Mouse (Mus musculus) ovary, postnatal 14 days (tissue): ENCODE measurements at regions not wholly inside any gene's neighbourhood (a gene's known extent, or its start where the extent isn't known, plus 50 kb on each side); places are given as distances from the start of the nearest gene placed in this dataset.
A peak's percentile ranks its signal among the peaks of the same experiment; 100 is the strongest.

ENCODE experiments used
- DNase-seq: peaks from one replicate; pipeline ENCODE4 v3.0.0; 2022; ENCODE audit warnings: low spot score

GRCm38 (mm10) chr9:79111326-79111725, 496.0 kb downstream of the Cd109 start:
- DNase-seq, result no peak

- DNase-seq, result no peak
Measured at GRCm38 (mm10) chr9:79140970-79141369, 525.6 kb downstream of the Cd109 start.

GRCm38 (mm10) chr9:79146004-79146403, 530.7 kb downstream of the Cd109 start:
- no peak for DNase-seq

- no peak for DNase-seq
Measured at GRCm38 (mm10) chr9:79165596-79165995, 550.2 kb downstream of the Cd109 start.

- no peak for DNase-seq
Measured at GRCm38 (mm10) chr9:79173036-79173435, 545.6 kb downstream of the Col12a1 start.

GRCm38 (mm10) chr9:79179954-79180353, 538.7 kb downstream of the Col12a1 start:
- no peak for DNase-seq

GRCm38 (mm10) chr9:79195420-79195819, 523.2 kb downstream of the Col12a1 start:
- no peak for DNase-seq

- DNase-seq, result no peak
Measured at GRCm38 (mm10) chr9:79201755-79202154, 516.9 kb downstream of the Col12a1 start.

GRCm38 (mm10) chr9:79213364-79213763, 505.3 kb downstream of the Col12a1 start:
- DNase-seq, result no peak

- DNase-seq, result no peak
Measured at GRCm38 (mm10) chr9:79215986-79216385, 502.6 kb downstream of the Col12a1 start.

- DNase-seq, result no peak
Measured at GRCm38 (mm10) chr9:79216432-79216831, 502.2 kb downstream of the Col12a1 start.

- no peak for DNase-seq
Measured at GRCm38 (mm10) chr9:79233081-79233480, 485.6 kb downstream of the Col12a1 start.

GRCm38 (mm10) chr9:79233751-79234150, 484.9 kb downstream of the Col12a1 start:
- DNase-seq, result no peak

- DNase-seq, result no peak
Measured at GRCm38 (mm10) chr9:79269646-79270213, 448.9 kb downstream of the Col12a1 start.

GRCm38 (mm10) chr9:79270256-79270655, 448.4 kb downstream of the Col12a1 start:
- peak; percentile 1 for DNase-seq

GRCm38 (mm10) chr9:79287849-79288248, 430.8 kb downstream of the Col12a1 start:
- no peak for DNase-seq

- no peak for DNase-seq
Measured at GRCm38 (mm10) chr9:79295306-79295705, 423.3 kb downstream of the Col12a1 start.

GRCm38 (mm10) chr9:79301580-79301979, 417.1 kb downstream of the Col12a1 start:
- no peak for DNase-seq

GRCm38 (mm10) chr9:79310591-79310990, 408.0 kb downstream of the Col12a1 start:
- DNase-seq, result no peak

GRCm38 (mm10) chr9:79317411-79317810, 401.2 kb downstream of the Col12a1 start:
- DNase-seq, result no peak

- DNase-seq, result no peak
Measured at GRCm38 (mm10) chr9:79346371-79347096, 372.1 kb downstream of the Col12a1 start.

- DNase-seq, result no peak
Measured at GRCm38 (mm10) chr9:79392020-79392419, 326.6 kb downstream of the Col12a1 start.

- DNase-seq, result no peak
Measured at GRCm38 (mm10) chr9:79414989-79415388, 303.6 kb downstream of the Col12a1 start.

- DNase-seq, result no peak
Measured at GRCm38 (mm10) chr9:79430417-79430816, 288.2 kb downstream of the Col12a1 start.
